Mouse (Mus musculus) liver, postnatal 0 days (tissue): Measurements from ENCODE around the gene Rgs6. TPM values are rescaled to one million over a fixed set of nuclear protein-coding genes. Genes with fewer than 3 reads are reported as not detected.

Experiments used
- ATAC-seq: fragments of 200-750 bp; cut with Nextera tagmentation; 2 replicates; pipeline ENCODE4 v1.8.0; 2017; ENCODE audit warnings: mild to moderate bottlenecking, moderate library complexity
- DNase-seq: peaks from one replicate; pipeline ENCODE4 v3.0.0-alpha.2; 2016
- H3K27ac ChIP-seq: fragments of 300-500 bp; sonication (generic); 2 replicates; pipeline ENCODE4 v1.5.1; 2014; ENCODE audit warnings: antibody characterized with exemption, moderate library complexity, mild to moderate bottlenecking, low read depth
- H3K27me3 ChIP-seq: fragments of 300-500 bp; sonication (generic); 2 replicates; pipeline ENCODE4 v1.6.1; 2014; ENCODE audit warnings: low read length, control low read depth, mixed read lengths; ENCODE audit not compliant: insufficient read depth
- H3K36me3 ChIP-seq: fragments of 300-500 bp; sonication (generic); replicated peaks from 2 replicates; pipeline ENCODE4 v1.6.1; 2014; ENCODE audit warnings: mild to moderate bottlenecking, control low read depth, low read length, moderate library complexity, mixed read lengths; ENCODE audit not compliant: insufficient read depth
- H3K4me1 ChIP-seq: fragments of 300-500 bp; sonication (generic); 2 replicates; pipeline ENCODE4 v1.6.1; 2014; ENCODE audit warnings: antibody characterized with exemption, mild to moderate bottlenecking, control low read depth; ENCODE audit not compliant: insufficient read depth
- H3K4me2 ChIP-seq: fragments of 300-500 bp; sonication (generic); 2 replicates; pipeline ENCODE4 v1.6.1; 2014; ENCODE audit warnings: low read depth, mild to moderate bottlenecking, low read length, moderate library complexity, mixed read lengths
- H3K4me3 ChIP-seq: fragments of 300-500 bp; sonication (generic); 2 replicates; pipeline ENCODE4 v1.5.1; 2014; ENCODE audit warnings: low read depth, low read length
- H3K9ac ChIP-seq: fragments of 300-500 bp; sonication (generic); replicated peaks from 2 replicates; pipeline ENCODE4 v1.6.1; 2014; ENCODE audit warnings: mild to moderate bottlenecking, moderate library complexity
- H3K9me3 ChIP-seq: fragments of 300-500 bp; sonication (generic); 2 replicates; pipeline ENCODE4 v1.6.1; 2016; ENCODE audit warnings: mild to moderate bottlenecking, control low read depth, low read length, mixed read lengths
- CTCF ChIP-seq: sonication (generic); IDR thresholded peaks from 2 replicates; pipeline ENCODE4 v1.5.1; 2016; ENCODE audit warnings: antibody characterized with exemption, low read depth
- EP300 ChIP-seq: IDR thresholded peaks from 2 replicates; pipeline ENCODE4 v1.6.1; 2016; ENCODE audit warnings: antibody characterized with exemption, low read depth, mild to moderate bottlenecking
- WGBS: fragments of 180-500 bp; shearing (Covaris S2); extraction: QIAGEN DNeasy Blood & Tissue Kit; methylation state at CpG from one replicate; pipeline ENCODE4 v1.1.7; 2014; ENCODE audit not compliant: insufficient replicate concordance; 5-methylcytosine and 5-hydroxymethylcytosine counted together
- polyA plus RNA-seq: library from polyadenylated mRNA; unstranded; fragments of >200 nt; fragmentation: Nextera tagmentation; extraction: Ambion mirVana; gene quantifications from 2 replicates; pipeline ENCODE4 v1.2.1, GENCODE M21; 2015

Gene Rgs6
- polyA plus RNA-seq, 1 experiment from 2014 or later = 0.09 TPM

DNA sequence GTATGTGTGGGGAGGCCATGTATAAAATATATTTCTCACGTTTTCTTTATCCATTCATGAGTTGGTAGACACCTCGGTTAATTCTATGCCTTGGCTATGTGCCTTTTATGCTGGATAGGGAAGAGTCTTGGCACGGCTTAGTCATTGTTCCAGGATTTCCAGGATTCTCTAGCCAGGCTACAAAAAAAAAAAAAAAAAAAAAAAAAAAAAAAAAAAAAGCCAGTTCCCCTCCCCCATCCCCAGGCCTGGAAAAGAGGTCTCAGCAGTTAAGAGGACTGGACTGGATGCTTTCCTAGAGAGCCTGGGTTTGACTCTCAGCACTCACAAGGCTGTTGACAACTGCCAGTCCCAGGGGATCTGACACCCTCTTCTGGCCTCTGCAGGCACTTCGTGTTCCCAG lies 543.3 kb downstream of the Rgs6 start:
- Histone ChIP-seq H3K4me3 (no peak overlapping the region), H3K4me1 (no peaks in the 10 kb centered on the region), H3K9ac (no peak overlapping the region), H3K36me3 (no peaks in the 10 kb centered on the region), H3K27me3 (no peaks in the 10 kb centered on the region), H3K9me3 (no peaks in the 10 kb centered on the region), H3K27ac (no peak overlapping the region), H3K4me2 (no peak overlapping the region)
- 0 out of 2 replicates have a peak, but pooled peaks have one; percentile 4 for TF ChIP-seq CTCF
- TF ChIP-seq EP300 = no peak
- WGBS = 72% methylated on average over 4 of the region's 4 CpGs
- no peak for ATAC-seq
- no peak for DNase-seq

- Histone ChIP-seq H3K4me3 (no peak overlapping the region), H3K4me2 (no peak overlapping the region), H3K27me3 (no peaks in the 10 kb centered on the region), H3K27ac (no peak overlapping the region), H3K36me3 (no peaks in the 10 kb centered on the region), H3K4me1 (no peaks in the 10 kb centered on the region), H3K9me3 (no peaks in the 10 kb centered on the region), H3K9ac (no peak overlapping the region)
- no peak for ATAC-seq
- TF ChIP-seq CTCF = no peak
- no peak for TF ChIP-seq EP300
- DNase-seq = no peak
- 64% methylated on average over 6 of the region's 6 CpGs for WGBS
These were observed 545.7 kb downstream of the Rgs6 start for GRCm38 (mm10) chr12:83133827-83134226.

DNA sequence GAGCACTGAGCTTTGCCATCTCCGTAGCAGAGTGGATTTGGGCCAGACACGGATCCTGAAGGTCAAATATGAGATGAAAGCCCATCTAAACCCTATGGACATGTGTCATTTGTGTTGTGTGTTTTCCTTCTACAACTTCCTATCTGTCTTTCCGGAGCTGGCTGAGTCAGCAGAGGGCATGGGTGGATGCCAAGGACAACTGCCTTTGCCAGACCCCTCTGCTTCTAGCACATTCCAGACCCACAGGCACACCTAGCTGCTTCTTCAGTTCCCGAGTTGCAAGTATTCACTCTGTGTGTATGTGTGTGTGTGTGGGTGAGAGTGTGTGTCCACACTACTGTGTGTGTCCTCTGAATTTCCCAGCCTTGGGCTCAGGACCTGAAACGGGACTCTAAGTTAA lies 547.9 kb downstream of the Rgs6 start:
- no peaks in the 10 kb centered on the region for H3K9me3 ChIP-seq
- peaks cover 7% of the 10 kb centered on the region for H3K4me1 ChIP-seq
- TF ChIP-seq EP300 = no peak
- TF ChIP-seq CTCF = no peak
- H3K27ac ChIP-seq = no peak overlapping the region
- no peak overlapping the region for H3K9ac ChIP-seq
- no peak overlapping the region for H3K4me2 ChIP-seq
- WGBS = 64% methylated on average over 5 of the region's 5 CpGs
- no peak overlapping the region for H3K4me3 ChIP-seq
- H3K36me3 ChIP-seq = no peaks in the 10 kb centered on the region
- ATAC-seq = no peak
- H3K27me3 ChIP-seq = no peaks in the 10 kb centered on the region
- no peak for DNase-seq

- TF ChIP-seq EP300 (no peak), CTCF (no peak)
- ATAC-seq = no peak
These were observed 548.4 kb downstream of the Rgs6 start for GRCm38 (mm10) chr12:83136460-83136859.

GRCm38 (mm10) chr12:83137001-83137400 lies 548.9 kb downstream of the Rgs6 start:
- Histone ChIP-seq H3K27ac (no peak overlapping the region), H3K9me3 (no peaks in the 10 kb centered on the region), H3K9ac (no peak overlapping the region), H3K36me3 (no peaks in the 10 kb centered on the region), H3K4me2 (no peak overlapping the region), H3K4me1 (peaks cover 14% of the 10 kb centered on the region), H3K4me3 (no peak overlapping the region), H3K27me3 (no peaks in the 10 kb centered on the region)
- DNase-seq (no peak), ATAC-seq (no peak)
- 78% methylated on average over 3 of the region's 3 CpGs for WGBS
- TF ChIP-seq CTCF (no peak), EP300 (no peak)

More at GRCm38 (mm10) chr12:83136460-83136859, 548.4 kb downstream of the Rgs6 start:
- no peak overlapping the region for H3K27ac ChIP-seq
- no peak for DNase-seq
- no peaks in the 10 kb centered on the region for H3K27me3 ChIP-seq
- no peak overlapping the region for H3K4me2 ChIP-seq
- no peaks in the 10 kb centered on the region for H3K9me3 ChIP-seq
- H3K4me3 ChIP-seq = no peak overlapping the region
- H3K4me1 ChIP-seq = peaks cover 10% of the 10 kb centered on the region
- WGBS = 80% methylated on average over 2 of the region's 2 CpGs
- no peaks in the 10 kb centered on the region for H3K36me3 ChIP-seq
- no peak overlapping the region for H3K9ac ChIP-seq

GRCm38 (mm10) chr12:83141164-83141563 lies 553.1 kb downstream of the Rgs6 start:
- Histone ChIP-seq H3K4me3 (no peak overlapping the region), H3K4me1 (peaks cover 31% of the 10 kb centered on the region), H3K9ac (no peak overlapping the region), H3K4me2 (peak overlapping the region; percentile 35), H3K9me3 (no peaks in the 10 kb centered on the region), H3K27me3 (no peaks in the 10 kb centered on the region), H3K36me3 (no peaks in the 10 kb centered on the region), H3K27ac (no peak overlapping the region)
- TF ChIP-seq CTCF (no peak), EP300 (peak; percentile 87; the same call in 1 of the 2 replicates)
- ATAC-seq (peak; percentile 81), DNase-seq (peak; percentile 33)
- WGBS = 34% methylated on average over 2 of the region's 2 CpGs

DNA sequence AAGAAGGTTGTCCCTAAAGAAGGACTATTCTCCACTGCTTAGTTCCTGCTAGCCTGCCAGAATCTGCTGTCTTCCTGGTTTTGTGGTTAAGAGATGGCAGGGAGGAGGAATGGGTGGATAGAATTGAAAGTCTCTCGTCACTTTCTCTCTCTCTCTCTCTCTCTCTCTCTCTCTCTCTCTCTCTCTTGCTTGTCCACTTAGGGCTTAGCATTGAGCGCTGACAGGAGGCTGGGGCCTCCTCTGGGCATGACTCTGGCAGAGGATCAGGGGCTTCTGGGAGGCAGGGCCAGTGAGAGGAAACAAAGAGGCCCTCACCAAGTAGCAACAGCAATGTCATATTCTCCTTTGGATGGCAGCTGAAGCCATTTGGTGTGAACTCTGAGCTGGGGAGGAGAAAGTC lies 554.4 kb downstream of the Rgs6 start:
- no peaks in the 10 kb centered on the region for H3K27me3 ChIP-seq
- H3K4me3 ChIP-seq = no peak overlapping the region
- peak overlapping the region; percentile 50 for H3K27ac ChIP-seq
- 38% methylated on average over 2 of the region's 2 CpGs for WGBS
- peak overlapping the region; percentile 1; the same call in 1 of the 2 replicates for H3K4me2 ChIP-seq
- H3K9me3 ChIP-seq = no peaks in the 10 kb centered on the region
- H3K9ac ChIP-seq = no peak overlapping the region
- H3K36me3 ChIP-seq = no peaks in the 10 kb centered on the region
- TF ChIP-seq CTCF (no peak), EP300 (no peak)
- no peak for ATAC-seq
- no peak for DNase-seq
- H3K4me1 ChIP-seq = peaks cover 33% of the 10 kb centered on the region
